Mouse (Mus musculus) A20 (cell line): ENCODE measurements around the gene Vmn1r1.
"Not testable (repeated sequence)": the region's sequence is repeated elsewhere in the genome, so short reads cannot be mapped to it uniquely, and the experiment has no call there.

Source experiments
- DNase-seq: peaks from one replicate; pipeline ENCODE4 v3.0.0-alpha.2; 2011; ENCODE audit warnings: low read depth, low spot score

Gene Vmn1r1

GRCm38 (mm10) chr1:182164386-182164785 is at the start of gene Vmn1r1:
Vmn1r1 (minus strand) TSS chr1:182164486.
- DNase-seq = no peak

- DNase-seq = no peak
These were observed 46.0 kb upstream of the Vmn1r1 start for GRCm38 (mm10) chr1:182210322-182210721.

GRCm38 (mm10) chr1:182192581-182192980 is 28.3 kb upstream of the Vmn1r1 start:
- DNase-seq = no peak

GRCm38 (mm10) chr1:182191816-182192545 is 27.7 kb upstream of the Vmn1r1 start:
- DNase-seq = no peak

- peak; percentile 10 for DNase-seq
These were observed 26.9 kb upstream of the Vmn1r1 start for GRCm38 (mm10) chr1:182191181-182191580.

GRCm38 (mm10) chr1:182189669-182190440 is 25.6 kb upstream of the Vmn1r1 start:
- no peak for DNase-seq

- DNase-seq = not testable (repeated sequence)
These were observed 18.2 kb upstream of the Vmn1r1 start for GRCm38 (mm10) chr1:182182449-182182848.

GRCm38 (mm10) chr1:182181456-182182305 is 17.4 kb upstream of the Vmn1r1 start:
- no peak for DNase-seq

GRCm38 (mm10) chr1:182176985-182177384 is 12.7 kb upstream of the Vmn1r1 start:
- DNase-seq = not testable (repeated sequence)

GRCm38 (mm10) chr1:182170206-182170605 is 5.9 kb upstream of the Vmn1r1 start:
- peak; percentile 55 for DNase-seq

GRCm38 (mm10) chr1:182162951-182163350 is 1.3 kb downstream of the Vmn1r1 start:
- no peak for DNase-seq

GRCm38 (mm10) chr1:182159575-182159974 is 4.7 kb downstream of the Vmn1r1 start:
- no peak for DNase-seq

GRCm38 (mm10) chr1:182157734-182158133 is 6.6 kb downstream of the Vmn1r1 start:
- no peak for DNase-seq

GRCm38 (mm10) chr1:182149966-182150365 is 14.3 kb downstream of the Vmn1r1 start:
- peak; percentile 67 for DNase-seq

- DNase-seq = no peak
These were observed 15.3 kb downstream of the Vmn1r1 start for GRCm38 (mm10) chr1:182148864-182149514.

GRCm38 (mm10) chr1:182145546-182145945 is 18.7 kb downstream of the Vmn1r1 start:
- DNase-seq = no peak

- DNase-seq = peak; percentile 80
These were observed 21.0 kb downstream of the Vmn1r1 start for GRCm38 (mm10) chr1:182143288-182143687.

- peak; percentile 45 for DNase-seq
These were observed 21.6 kb downstream of the Vmn1r1 start for GRCm38 (mm10) chr1:182142725-182143124.

- peak; percentile 72 for DNase-seq
These were observed 23.9 kb downstream of the Vmn1r1 start for GRCm38 (mm10) chr1:182140370-182140769.

- DNase-seq = no peak
These were observed 24.3 kb downstream of the Vmn1r1 start for GRCm38 (mm10) chr1:182139937-182140336.

GRCm38 (mm10) chr1:182138172-182138571 is 26.1 kb downstream of the Vmn1r1 start:
- no peak for DNase-seq
